Mouse (Mus musculus) midbrain, embryonic 11.5 days (tissue): ENCODE results near the gene Olfr521. TPM values are rescaled to one million over a fixed set of nuclear protein-coding genes. Genes with fewer than 3 reads are reported as not detected.

Source experiments
- ATAC-seq: fragments of 200-750 bp; cut with Nextera tagmentation; 2 replicates; pipeline ENCODE4 v1.8.0; 2017; ENCODE audit warnings: moderate TSS enrichment, moderate library complexity; ENCODE audit not compliant: low FRiP score
- DNase-seq: peaks from one replicate; pipeline ENCODE4 v3.0.0; 2015; ENCODE audit warnings: low spot score; ENCODE audit errors: missing footprints
- H3K27ac ChIP-seq: fragments of 300-500 bp; sonication (generic); 2 replicates; pipeline ENCODE4 v1.5.1; 2014; ENCODE audit warnings: low read depth, low read length
- H3K27me3 ChIP-seq: fragments of 300-500 bp; sonication (generic); 2 replicates; pipeline ENCODE4 v1.6.1; 2014; ENCODE audit warnings: mild to moderate bottlenecking, low read length, moderate library complexity, mixed read lengths; ENCODE audit not compliant: control insufficient read depth, insufficient read depth
- H3K36me3 ChIP-seq: fragments of 300-500 bp; sonication (generic); 2 replicates; pipeline ENCODE4 v1.6.1; 2014; ENCODE audit warnings: mild to moderate bottlenecking, low read length, moderate library complexity, mixed read lengths; ENCODE audit not compliant: control insufficient read depth, insufficient read depth
- H3K4me1 ChIP-seq: fragments of 300-500 bp; sonication (generic); 2 replicates; pipeline ENCODE4 v1.6.1; 2014; ENCODE audit warnings: low read length; ENCODE audit not compliant: control insufficient read depth, insufficient read depth
- H3K4me2 ChIP-seq: fragments of 300-500 bp; sonication (generic); 2 replicates; pipeline ENCODE4 v1.6.1; 2014; ENCODE audit warnings: mild to moderate bottlenecking, moderate library complexity
- H3K4me3 ChIP-seq: fragments of 300-500 bp; sonication (generic); 2 replicates; pipeline ENCODE4 v1.5.1; 2014; ENCODE audit warnings: low read depth, low read length
- H3K9ac ChIP-seq: fragments of 300-500 bp; sonication (generic); 2 replicates; pipeline ENCODE4 v1.6.1; 2014; ENCODE audit warnings: low read length
- H3K9me3 ChIP-seq: fragments of 300-500 bp; sonication (generic); 2 replicates; pipeline ENCODE4 v1.6.1; 2016; ENCODE audit warnings: low read length; ENCODE audit not compliant: control insufficient read depth
- WGBS: fragments of 180-500 bp; shearing (Covaris S2); extraction: QIAGEN DNeasy Blood & Tissue Kit; methylation state at CpG from one replicate; pipeline ENCODE4 v1.1.7; 2014; 5-methylcytosine and 5-hydroxymethylcytosine counted together
- polyA plus RNA-seq: library from polyadenylated mRNA; unstranded; fragments of >200 nt; fragmentation: Nextera tagmentation; extraction: Ambion mirVana; gene quantifications from 2 replicates; pipeline ENCODE4 v1.2.1, GENCODE M21; 2014

Olfr521 gene
- polyA plus RNA-seq, 1 experiment from 2014 or later = not detected

- H3K9me3 ChIP-seq = no peaks in the 10 kb centered on the region
- 86% methylated on average over 3 of the region's 3 CpGs for WGBS
- no peak overlapping the region for H3K9ac ChIP-seq
- ATAC-seq = no peak
- H3K27me3 ChIP-seq = no peaks in the 10 kb centered on the region
- no peak overlapping the region for H3K4me3 ChIP-seq
- no peaks in the 10 kb centered on the region for H3K36me3 ChIP-seq
- DNase-seq = no peak
- no peak overlapping the region for H3K4me2 ChIP-seq
- no peak overlapping the region for H3K27ac ChIP-seq
- H3K4me1 ChIP-seq = no peaks in the 10 kb centered on the region
Measured at GRCm38 (mm10) chr7:99786774-99787173, 23.5 kb downstream of the Olfr521 start.

GRCm38 (mm10) chr7:99787935-99788334 lies 24.6 kb downstream of the Olfr521 start:
- Histone ChIP-seq H3K4me3 (no peak overlapping the region), H3K9me3 (no peaks in the 10 kb centered on the region), H3K4me2 (no peak overlapping the region), H3K4me1 (no peaks in the 10 kb centered on the region), H3K27ac (no peak overlapping the region), H3K9ac (no peak overlapping the region), H3K36me3 (no peaks in the 10 kb centered on the region), H3K27me3 (no peaks in the 10 kb centered on the region)
- DNase-seq = no peak
- no peak for ATAC-seq
- 65% methylated on average over 2 of the region's 2 CpGs for WGBS

- Histone ChIP-seq H3K4me3 (no peak overlapping the region), H3K4me1 (no peaks in the 10 kb centered on the region), H3K9me3 (no peaks in the 10 kb centered on the region), H3K9ac (no peak overlapping the region), H3K27me3 (no peaks in the 10 kb centered on the region), H3K27ac (no peak overlapping the region), H3K36me3 (no peaks in the 10 kb centered on the region), H3K4me2 (no peak overlapping the region)
- 65% methylated on average over 5 of the region's 5 CpGs for WGBS
- ATAC-seq = no peak
- no peak for DNase-seq
Measured at GRCm38 (mm10) chr7:99788563-99788962, 25.3 kb downstream of the Olfr521 start.

GRCm38 (mm10) chr7:99790816-99791215 lies 27.5 kb downstream of the Olfr521 start:
- ATAC-seq (no peak), DNase-seq (no peak)
- H3K27ac ChIP-seq = no peak overlapping the region
- no peaks in the 10 kb centered on the region for H3K27me3 ChIP-seq
- no peak overlapping the region for H3K9ac ChIP-seq
- H3K4me1 ChIP-seq = peaks cover 6% of the 10 kb centered on the region; the same call in 1 of the 2 replicates
- no peaks in the 10 kb centered on the region for H3K36me3 ChIP-seq
- WGBS = 83% methylated on average over 10 of the region's 10 CpGs
- no peak overlapping the region for H3K4me3 ChIP-seq
- no peak overlapping the region for H3K4me2 ChIP-seq
- no peaks in the 10 kb centered on the region for H3K9me3 ChIP-seq

GRCm38 (mm10) chr7:99794096-99794495 lies 30.8 kb downstream of the Olfr521 start:
- no peak for DNase-seq
- Histone ChIP-seq H3K4me1 (peaks cover 7% of the 10 kb centered on the region; the same call in 1 of the 2 replicates), H3K9me3 (no peaks in the 10 kb centered on the region), H3K27me3 (no peaks in the 10 kb centered on the region), H3K36me3 (no peaks in the 10 kb centered on the region), H3K27ac (no peak overlapping the region), H3K4me2 (no peak overlapping the region), H3K9ac (no peak overlapping the region), H3K4me3 (no peak overlapping the region)
- WGBS = 74% methylated on average over 2 of the region's 2 CpGs
- ATAC-seq = no peak

- no peaks in the 10 kb centered on the region for H3K27me3 ChIP-seq
- H3K4me2 ChIP-seq = peak overlapping the region; percentile 38
- no peak overlapping the region for H3K27ac ChIP-seq
- H3K9me3 ChIP-seq = no peaks in the 10 kb centered on the region
- peak; percentile 68 for ATAC-seq
- WGBS = 14% methylated on average over 17 of the region's 17 CpGs
- H3K36me3 ChIP-seq = no peaks in the 10 kb centered on the region
- peaks cover 7% of the 10 kb centered on the region; the same call in 1 of the 2 replicates for H3K4me1 ChIP-seq
- H3K4me3 ChIP-seq = peak overlapping the region; percentile 14; the same call in 1 of the 2 replicates
- peak overlapping the region; percentile 7; the same call in 1 of the 2 replicates for H3K9ac ChIP-seq
- peak; percentile 93 for DNase-seq
Measured at GRCm38 (mm10) chr7:99795192-99795981, 32.1 kb downstream of the Olfr521 start.

GRCm38 (mm10) chr7:99796471-99796870 lies 33.2 kb downstream of the Olfr521 start:
- no peak overlapping the region for H3K27ac ChIP-seq
- H3K4me2 ChIP-seq = no peak overlapping the region

GRCm38 (mm10) chr7:99797261-99797660 lies 34.0 kb downstream of the Olfr521 start:
- H3K4me2 ChIP-seq = no peak overlapping the region
- H3K36me3 ChIP-seq = no peaks in the 10 kb centered on the region
- DNase-seq (no peak), ATAC-seq (no peak)
- H3K9ac ChIP-seq = no peak overlapping the region
- WGBS = 91% methylated on average over 3 of the region's 3 CpGs
- H3K9me3 ChIP-seq = no peaks in the 10 kb centered on the region
- H3K4me1 ChIP-seq = peaks cover 7% of the 10 kb centered on the region; the same call in 1 of the 2 replicates
- no peak overlapping the region for H3K27ac ChIP-seq
- H3K4me3 ChIP-seq = no peak overlapping the region
- no peaks in the 10 kb centered on the region for H3K27me3 ChIP-seq

More at GRCm38 (mm10) chr7:99796471-99796870, 33.2 kb downstream of the Olfr521 start:
- DNase-seq (no peak), ATAC-seq (no peak)
- Histone ChIP-seq H3K9me3 (no peaks in the 10 kb centered on the region), H3K36me3 (no peaks in the 10 kb centered on the region), H3K4me1 (peaks cover 7% of the 10 kb centered on the region; the same call in 1 of the 2 replicates), H3K4me3 (no peak overlapping the region), H3K9ac (no peak overlapping the region), H3K27me3 (no peaks in the 10 kb centered on the region)
- 68% methylated on average over 3 of the region's 3 CpGs for WGBS

- H3K27ac ChIP-seq = no peak overlapping the region
Measured at GRCm38 (mm10) chr7:99797911-99798647, 34.8 kb downstream of the Olfr521 start.

More at GRCm38 (mm10) chr7:99797911-99798647, 34.8 kb downstream of the Olfr521 start:
- H3K9me3 ChIP-seq = no peaks in the 10 kb centered on the region
- H3K9ac ChIP-seq = no peak overlapping the region
- no peak overlapping the region for H3K4me3 ChIP-seq
- H3K4me2 ChIP-seq = no peak overlapping the region
- H3K4me1 ChIP-seq = peaks cover 7% of the 10 kb centered on the region; the same call in 1 of the 2 replicates
- no peaks in the 10 kb centered on the region for H3K27me3 ChIP-seq
- DNase-seq (peak; percentile 98), ATAC-seq (0 out of 2 replicates have a peak, but pooled peaks have one; percentile 23)
- WGBS = 35% methylated on average over 6 of the region's 6 CpGs
- no peaks in the 10 kb centered on the region for H3K36me3 ChIP-seq
